Mouse (Mus musculus) left cerebral cortex, adult 2 months (tissue): ENCODE data around the gene Cckar. TPM values are rescaled to one million over a fixed set of nuclear protein-coding genes. Genes with fewer than 3 reads are reported as not detected.
A peak's percentile ranks its signal among the peaks of the same experiment; 100 is the strongest.
"Not testable (repeated sequence)": the region's sequence is repeated elsewhere in the genome, so short reads cannot be mapped to it uniquely, and the experiment has no call there.

ENCODE experiments used
- DNase-seq, 2 experiments: peaks; one replicate each; pipeline ENCODE4 v3.0.0; 2021 to 2022; ENCODE audit warnings: low spot score in 2 of 2, mixed read lengths in 1 of 2; ENCODE audit errors: extremely low spot score in 1 of 2
- H3K27ac ChIP-seq: fragments of 200-600 bp; 2 replicates; pipeline ENCODE4 v1.8.1; 2022
- H3K4me3 ChIP-seq: fragments of 200-600 bp; 2 replicates; pipeline ENCODE4 v1.8.1; 2022
- CTCF ChIP-seq: fragments of 200-600 bp; IDR thresholded peaks from 2 replicates; pipeline ENCODE4 v1.8.1; 2022; ENCODE audit warnings: antibody characterized with exemption, mild to moderate bottlenecking, moderate library complexity
- intact Hi-C: fragments of 180-260 bp; cut with DNase I; formaldehyde crosslinking; loops from one replicate; pipeline ENCODE4 v1.15.1; 2025
- total RNA-seq, 2 experiments: library from RNA; stranded (reverse); gene quantifications; 2 replicates each; pipeline ENCODE4 v1.2.3; 2021

Gene Cckar
- total RNA-seq, 2 experiments from 2014 or later = 0.23 TPM; not detected in 1

- intact Hi-C loops = no loop called here
- H3K4me3 ChIP-seq = no peak overlapping the region
- DNase-seq = no peak
- no peak for TF ChIP-seq CTCF
- no peak overlapping the region for H3K27ac ChIP-seq
Measured at GRCm38 (mm10) chr5:53691577-53691976, 15.9 kb downstream of the Cckar start.

- DNase-seq = no peak
- Histone ChIP-seq H3K27ac (no peak overlapping the region), H3K4me3 (no peak overlapping the region)
- TF ChIP-seq CTCF = no peak
- intact Hi-C loops = loop anchor here (10.0 kb wide), 1 partner anchor 426 kb away; no protein-coding TSS in a partner anchor
Measured at GRCm38 (mm10) chr5:53688326-53688725, 19.2 kb downstream of the Cckar start.

- no peak for DNase-seq
- intact Hi-C loops = loop anchor here (10.0 kb wide), 1 partner anchor 428 kb away; no protein-coding TSS in a partner anchor
- H3K27ac ChIP-seq = no peak overlapping the region
- no peak for TF ChIP-seq CTCF
- H3K4me3 ChIP-seq = no peak overlapping the region
Measured at GRCm38 (mm10) chr5:53686379-53686778, 21.1 kb downstream of the Cckar start.

GRCm38 (mm10) chr5:53685623-53686022 is 21.9 kb downstream of the Cckar start:
- Histone ChIP-seq H3K4me3 (no peak overlapping the region), H3K27ac (no peak overlapping the region)
- intact Hi-C loops = loop anchor here (10.0 kb wide), 1 partner anchor 429 kb away; no protein-coding TSS in a partner anchor
- no peak for TF ChIP-seq CTCF
- DNase-seq = no peak

- no peak for DNase-seq
- TF ChIP-seq CTCF = no peak
- H3K27ac ChIP-seq = no peak overlapping the region
- H3K4me3 ChIP-seq = no peak overlapping the region
- intact Hi-C loops = loop anchor here (10.0 kb wide), 1 partner anchor 430 kb away; no protein-coding TSS in a partner anchor
Measured at GRCm38 (mm10) chr5:53684417-53684816, 23.1 kb downstream of the Cckar start.

GRCm38 (mm10) chr5:53683916-53684315 is 23.6 kb downstream of the Cckar start:
- TF ChIP-seq CTCF = no peak
- DNase-seq = no peak

GRCm38 (mm10) chr5:53679651-53680050 is 27.9 kb downstream of the Cckar start:
- intact Hi-C loops = loop anchor here (10.0 kb wide), 1 partner anchor 435 kb away; no protein-coding TSS in a partner anchor
- no peak overlapping the region for H3K4me3 ChIP-seq
- no peak overlapping the region for H3K27ac ChIP-seq
- no peak for TF ChIP-seq CTCF
- peak; percentile 16 to 27 for DNase-seq

More at GRCm38 (mm10) chr5:53683916-53684315, 23.6 kb downstream of the Cckar start:
- Histone ChIP-seq H3K27ac (no peak overlapping the region), H3K4me3 (no peak overlapping the region)
- intact Hi-C loops = loop anchor here (10.0 kb wide), 1 partner anchor 431 kb away; no protein-coding TSS in a partner anchor

- Histone ChIP-seq H3K27ac (no peak overlapping the region), H3K4me3 (no peak overlapping the region)
- TF ChIP-seq CTCF = no peak
- intact Hi-C loops = no loop called here
- DNase-seq = no peak
Measured at GRCm38 (mm10) chr5:53678036-53678767, 29.3 kb downstream of the Cckar start.

GRCm38 (mm10) chr5:53676671-53677070 is 30.8 kb downstream of the Cckar start:
- TF ChIP-seq CTCF = no peak
- DNase-seq = no peak
- intact Hi-C loops = no loop called here
- no peak overlapping the region for H3K27ac ChIP-seq
- no peak overlapping the region for H3K4me3 ChIP-seq

- intact Hi-C loops, H3K4me3 ChIP-seq, H3K27ac ChIP-seq, DNase-seq: not testable (repeated sequence)
Measured at GRCm38 (mm10) chr5:53673493-53674150, 33.9 kb downstream of the Cckar start.

GRCm38 (mm10) chr5:53672352-53672751 is 35.2 kb downstream of the Cckar start:
- DNase-seq = peak; percentile 53 to 62
- TF ChIP-seq CTCF = peak; percentile 72
- Histone ChIP-seq H3K27ac (no peak overlapping the region), H3K4me3 (no peak overlapping the region)
- intact Hi-C loops = loop anchor here (1.0 kb wide), 2 partner anchors 317 to 346 kb away; no protein-coding TSS in a partner anchor

GRCm38 (mm10) chr5:53671507-53671906 is 36.0 kb downstream of the Cckar start:
- TF ChIP-seq CTCF = no peak
- H3K27ac ChIP-seq = no peak overlapping the region
- H3K4me3 ChIP-seq = no peak overlapping the region
- intact Hi-C loops = no loop called here
- no peak for DNase-seq
